Mouse (Mus musculus) small intestine, adult 2 months (tissue): ENCODE measurements around the gene Pard3.

Source experiments
- CTCF ChIP-seq: fragments of 200-500 bp; IDR thresholded peaks from 2 replicates; pipeline ENCODE4 v1.5.1; 2012; ENCODE audit warnings: low read depth, mild to moderate bottlenecking, control low read depth, inconsistent platforms, low read length, moderate library complexity, mixed read lengths; ENCODE audit not compliant: insufficient replicate concordance, insufficient read length; ENCODE audit errors: extremely low read depth
- POLR2A ChIP-seq: fragments of 200-500 bp; IDR thresholded peaks from 2 replicates; pipeline ENCODE4 v1.6.1; 2012; ENCODE audit warnings: low read depth, mild to moderate bottlenecking, control low read depth, inconsistent platforms, low read length, moderate library complexity

- TF ChIP-seq POLR2A (no peak), CTCF (no peak)
These were observed 523.0 kb downstream of the Pard3 start for GRCm38 (mm10) chr8:127586681-127587080.
